Mouse (Mus musculus) testis, adult 2 months (tissue): Measurements from ENCODE around the gene Rundc1.

ENCODE experiments used
- CTCF ChIP-seq: fragments of 200-500 bp; IDR thresholded peaks from 2 replicates; pipeline ENCODE4 v1.5.1; 2012; ENCODE audit warnings: low read depth, mild to moderate bottlenecking, inconsistent platforms, low read length, moderate library complexity; ENCODE audit not compliant: control insufficient read depth, insufficient read depth, insufficient replicate concordance
- POLR2A ChIP-seq: fragments of 200-500 bp; IDR thresholded peaks from 2 replicates; pipeline ENCODE4 v1.6.1; 2012; ENCODE audit warnings: low read depth, mild to moderate bottlenecking, inconsistent platforms, low read length, moderate library complexity; ENCODE audit not compliant: control insufficient read depth

DNA sequence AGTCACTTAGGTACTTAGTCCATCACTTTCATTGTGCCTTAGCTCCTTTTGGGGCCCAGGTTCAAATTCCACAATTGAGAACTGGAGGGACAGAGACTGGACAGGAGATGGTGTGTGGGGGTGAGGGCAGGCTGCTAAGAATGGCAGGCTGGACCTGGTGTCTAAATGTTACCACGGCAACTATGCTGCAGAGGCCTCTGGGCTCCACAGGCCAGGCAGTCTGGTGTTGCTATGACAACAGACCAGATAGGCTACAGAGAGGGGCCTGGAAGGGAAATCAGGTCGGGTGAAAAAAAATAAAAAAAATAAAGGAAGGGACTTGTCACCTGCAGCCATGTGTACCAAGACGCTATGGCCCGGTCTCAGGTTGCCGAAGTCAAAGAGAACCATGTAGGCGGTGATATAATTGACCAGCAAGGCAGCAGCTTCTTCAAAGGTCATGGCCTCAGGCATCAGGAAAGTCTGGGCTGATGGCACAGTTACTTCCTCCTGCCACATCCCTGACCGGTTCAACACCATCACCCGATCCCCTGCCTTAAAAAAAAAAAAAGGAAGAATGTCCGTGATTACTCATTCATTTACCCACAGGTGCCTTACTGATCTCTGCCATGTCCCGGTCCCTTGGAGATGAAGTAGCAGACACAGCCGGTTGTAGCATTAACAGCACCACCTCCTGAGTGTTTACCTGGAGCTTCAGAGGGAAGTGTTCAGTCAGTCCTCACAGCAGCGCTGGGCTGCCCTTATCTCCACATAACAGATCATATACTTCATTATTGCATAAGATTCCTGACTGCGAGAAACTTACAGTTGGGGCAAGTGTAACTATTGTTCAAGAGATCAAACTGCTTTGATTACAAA lies 37.9 kb downstream of the Rundc1 start:
- no peak for TF ChIP-seq CTCF
- no peak; the same call in 1 of the 2 replicates for TF ChIP-seq POLR2A
